Mouse (Mus musculus) embryonic facial prominence, embryonic 14.5 days (tissue): ENCODE results near the gene Ugt2a1. TPM values are rescaled to one million over a fixed set of nuclear protein-coding genes. Genes with fewer than 3 reads are reported as not detected.
"Not testable (repeated sequence)": the region's sequence is repeated elsewhere in the genome, so short reads cannot be mapped to it uniquely, and the experiment has no call there.

Source experiments
- ATAC-seq: fragments of 200-750 bp; cut with Nextera tagmentation; 2 replicates; pipeline ENCODE4 v1.8.0; 2017; ENCODE audit warnings: low read depth, moderate number of reproducible peaks, moderate TSS enrichment
- DNase-seq: peaks from one replicate; pipeline ENCODE4 v3.0.0-alpha.2; 2015; ENCODE audit warnings: low spot score
- H3K27ac ChIP-seq: fragments of 300-500 bp; sonication (generic); replicated peaks from 2 replicates; pipeline ENCODE4 v1.5.1; 2014; ENCODE audit warnings: low read depth, mild to moderate bottlenecking, low read length, moderate library complexity
- H3K27me3 ChIP-seq: fragments of 300-500 bp; sonication (generic); replicated peaks from 2 replicates; pipeline ENCODE4 v1.6.1; 2014; ENCODE audit warnings: low read length; ENCODE audit not compliant: control insufficient read depth, insufficient read depth
- H3K36me3 ChIP-seq: fragments of 300-500 bp; sonication (generic); 2 replicates; pipeline ENCODE4 v1.6.1; 2014; ENCODE audit warnings: low read length, mixed read lengths; ENCODE audit not compliant: control insufficient read depth, insufficient read depth
- H3K4me1 ChIP-seq: fragments of 300-500 bp; sonication (generic); 2 replicates; pipeline ENCODE4 v1.6.1; 2014; ENCODE audit warnings: antibody characterized with exemption, low read length; ENCODE audit not compliant: control insufficient read depth, insufficient read depth
- H3K4me2 ChIP-seq: fragments of 300-500 bp; sonication (generic); 2 replicates; pipeline ENCODE4 v1.6.1; 2014; ENCODE audit warnings: low read depth, mild to moderate bottlenecking, low read length, moderate library complexity, mixed read lengths
- H3K4me3 ChIP-seq: fragments of 300-500 bp; sonication (generic); 2 replicates; pipeline ENCODE4 v1.5.1; 2014; ENCODE audit warnings: low read depth, mild to moderate bottlenecking, low read length
- H3K9ac ChIP-seq: fragments of 300-500 bp; sonication (generic); 2 replicates; pipeline ENCODE4 v1.6.1; 2014; ENCODE audit warnings: low read depth, mild to moderate bottlenecking, low read length, moderate library complexity, mixed read lengths
- H3K9me3 ChIP-seq: fragments of 300-500 bp; sonication (generic); 2 replicates; pipeline ENCODE4 v1.6.1; 2016; ENCODE audit warnings: low read length; ENCODE audit not compliant: control insufficient read depth
- WGBS: fragments of 180-500 bp; shearing (Covaris S2); extraction: QIAGEN DNeasy Blood & Tissue Kit; methylation state at CpG from one replicate; pipeline ENCODE4 v1.1.7; 2014; 5-methylcytosine and 5-hydroxymethylcytosine counted together
- polyA plus RNA-seq: library from polyadenylated mRNA; unstranded; fragments of >200 nt; fragmentation: Nextera tagmentation; extraction: Ambion mirVana; gene quantifications from 2 replicates; pipeline ENCODE4 v1.2.1, GENCODE M21; 2014

The Ugt2a1 gene
- polyA plus RNA-seq, 1 experiment from 2014 or later = 26.0 TPM

- DNase-seq, H3K27me3 ChIP-seq, H3K4me2 ChIP-seq, H3K36me3 ChIP-seq, ATAC-seq, H3K27ac ChIP-seq, H3K9ac ChIP-seq, H3K4me1 ChIP-seq, H3K9me3 ChIP-seq, H3K4me3 ChIP-seq: not testable (repeated sequence)
- WGBS = 85% methylated on average over 1 of the region's 2 CpGs
Observed at GRCm38 (mm10) chr5:87424041-87424440, 66.6 kb downstream of the Ugt2a1 start, which contains the start of gene Ugt2b38. Ugt2b38 (minus strand) TSS chr5:87424203.

Other genes starting within 250 kb of the Ugt2a1 start
- gene Ugt2b37, start 236.1 kb downstream of the Ugt2a1 start, polyA plus RNA-seq = not detected in 2 replicates
- gene Ugt2a3, start 153.7 kb downstream of the Ugt2a1 start, polyA plus RNA-seq = not detected in 2 replicates
- not detected in 2 replicates for gene Ugt2b38, start 66.7 kb downstream of the Ugt2a1 start, polyA plus RNA-seq
- 5.1 and 9.2 TPM in 2 replicates for gene Ugt2a2, start 8.6 kb downstream of the Ugt2a1 start, polyA plus RNA-seq
- gene Gm43638, start 4.1 kb downstream of the Ugt2a1 start, polyA plus RNA-seq = not detected in 2 replicates
- gene Sult1b1, start 47.3 kb upstream of the Ugt2a1 start, polyA plus RNA-seq = 0.84 and 0.96 TPM in 2 replicates
- gene Sult1d1, start 78.2 kb upstream of the Ugt2a1 start, polyA plus RNA-seq = 1.0 and 2.3 TPM in 2 replicates
- gene Sult1e1, start 100.7 kb upstream of the Ugt2a1 start, polyA plus RNA-seq = 7.6 and 8.2 TPM in 2 replicates
- gene Csn1s1, start 175.3 kb upstream of the Ugt2a1 start, polyA plus RNA-seq = 0.25 TPM in 1 of 2 replicates, not detected in the other
- not detected in 2 replicates for gene Csn2, start 208.8 kb upstream of the Ugt2a1 start, polyA plus RNA-seq